17 mouse cellular contexts compared by ENCODE assay signal in genomic region chr4:55567986-55568385, GRCm38 (mm10). TPM values are rescaled to one million over a fixed set of nuclear protein-coding genes. Genes with fewer than 3 reads are reported as not detected.
DNase-seq lines count a peak whose midpoint lies in the region; ATAC-seq lines count a peak whose summit lies in the region.
"Had no signal": no experiment of that assay in that cellular context is flagged by ENCODE, and none has a peak within 500 bp of the region (broad histone marks: within the 10 kb centered on the region; RNA-seq: fewer than 3 reads in every experiment).

No protein-coding gene starts in this region.

- H3K27ac ChIP-seq in heart, embryonic 11.5 days (ENCODE audit: low read depth, low read length) = no peak overlapping the region
- H3K27ac ChIP-seq in embryonic facial prominence, embryonic 10.5 days (replicated peaks) = peak overlapping the region; percentile 14; the same call in 1 of the 2 replicates
- H3K27ac ChIP-seq: forebrain, embryonic 12.5 days; layer of hippocampus, adult 2 months had no signal

- H3K4me2 ChIP-seq in heart, embryonic 11.5 days = no peak overlapping the region
- H3K4me2 ChIP-seq: forebrain, embryonic 12.5 days had no signal

- no peaks in the 10 kb centered on the region for H3K9me3 ChIP-seq in heart, embryonic 11.5 days (replicated peaks; ENCODE audit: control insufficient read depth, low read length)
- no peaks in the 10 kb centered on the region for H3K9me3 ChIP-seq in embryonic facial prominence, embryonic 10.5 days
- H3K9me3 ChIP-seq: forebrain, embryonic 12.5 days had no signal

- DNase-seq in heart, adult 11 months = peak; percentile 86
- DNase-seq in lung, postnatal 10 days = peak; percentile 9
- no peak for DNase-seq in lung, postnatal 4 days
- DNase-seq in embryonic facial prominence, embryonic 10.5 days (ENCODE audit: low spot score) = no peak
- DNase-seq in retina, postnatal 1 day = peak; percentile 58
- DNase-seq in frontal cortex, adult 2 months (ENCODE audit: extremely low spot score in 1 of 2, low spot score in 1 of 2) = no peak
- DNase-seq: adrenal gland, postnatal 25 days; cerebellum, adult 18-20 months; kidney, adult 8-10 months; kidney, postnatal 14 days; right cerebral cortex, adult 18-20 months; thymus, postnatal 25 days had no signal

- no peaks in the 10 kb centered on the region for H3K4me1 ChIP-seq in heart, embryonic 11.5 days (ENCODE audit: control insufficient read depth, insufficient read depth, low read length)
- peaks cover 16% of the 10 kb centered on the region for H3K4me1 ChIP-seq in embryonic facial prominence, embryonic 10.5 days

- no peak for ATAC-seq in heart, embryonic 11.5 days (replicated peaks; ENCODE audit: insufficient number of reproducible peaks, low FRiP score, low TSS enrichment)
- ATAC-seq: lung, postnatal 0 days; Patski had no signal

- H3K4me3 ChIP-seq in heart, embryonic 11.5 days (ENCODE audit: low read depth, low read length) = no peak overlapping the region
- H3K4me3 ChIP-seq in embryonic facial prominence, embryonic 10.5 days = no peak overlapping the region
- H3K4me3 ChIP-seq: forebrain, embryonic 12.5 days; layer of hippocampus, adult 2 months had no signal

- no peak overlapping the region for H3K9ac ChIP-seq in heart, embryonic 11.5 days (ENCODE audit: low read depth, low read length)
- H3K9ac ChIP-seq: forebrain, embryonic 12.5 days had no signal

- no peaks in the 10 kb centered on the region for H3K27me3 ChIP-seq in heart, embryonic 11.5 days (ENCODE audit: control insufficient read depth, insufficient read depth, low read length)
- no peaks in the 10 kb centered on the region for H3K27me3 ChIP-seq in embryonic facial prominence, embryonic 10.5 days (replicated peaks; ENCODE audit: low read depth, poor library complexity, severe bottlenecking)
- H3K27me3 ChIP-seq: forebrain, embryonic 12.5 days; Patski had no signal

- WGBS in heart, embryonic 11.5 days (ENCODE audit: insufficient replicate concordance) = 83% methylated on average over 9 of the region's 9 CpGs
- WGBS in embryonic facial prominence, embryonic 10.5 days = 74% methylated on average over 9 of the region's 9 CpGs

- no peaks in the 10 kb centered on the region for H3K36me3 ChIP-seq in heart, embryonic 11.5 days (ENCODE audit: control insufficient read depth, insufficient read depth, low read length)
- no peaks in the 10 kb centered on the region for H3K36me3 ChIP-seq in embryonic facial prominence, embryonic 10.5 days (replicated peaks)
- H3K36me3 ChIP-seq: forebrain, embryonic 12.5 days had no signal

RNA-seq across cellular contexts. Expression of gene Klf4, which starts 35.7 kb away (rescaled TPM):
- 3.3 and 4.0 TPM in 2 replicates for polyA plus RNA-seq in heart, embryonic 11.5 days (2014; fragmentation: Nextera tagmentation; extraction: Ambion mirVana)
- polyA plus RNA-seq in embryonic facial prominence, embryonic 10.5 days (2016; fragmentation: Nextera tagmentation; extraction: Ambion mirVana) = 0.67 and 1.5 TPM in 2 replicates
- 4.9 and 5.1 TPM in 2 replicates for polyA plus RNA-seq in frontal cortex, adult 2 months (2012; rRNA removed)

Comparison
In these comparisons a context has a peak if more than half of its experiments do, and no peak if none do; other contexts are left out.
1. DNase-seq: peak in heart, adult 11 months (single experiment), lung, postnatal 10 days (single experiment) and retina, postnatal 1 day (single experiment); none in lung, postnatal 4 days (0 of 2), embryonic facial prominence, embryonic 10.5 days (single experiment) and frontal cortex, adult 2 months (0 of 2).